Mouse (Mus musculus): ENCODE results near the gene Hdac10. TPM values are rescaled to one million over a fixed set of nuclear protein-coding genes. Genes with fewer than 3 reads are reported as not detected.
A peak's percentile ranks its signal among the peaks of the same experiment; 100 is the strongest.

Gene Hdac10
- polyA plus RNA-seq, 1 experiment from 2014 or later = 15.5 TPM

- no peak overlapping the region for H3K9ac ChIP-seq (ENCODE audit: low read depth, low read length)
- H3K9me3 ChIP-seq (ENCODE audit: control insufficient read depth, low read length) = no peaks in the 10 kb centered on the region
- H3K36me3 ChIP-seq (ENCODE audit: control insufficient read depth, insufficient read depth, low read length) = peaks cover 41% of the 10 kb centered on the region
- ATAC-seq (ENCODE audit: low read depth) (no peak), DNase-seq (ENCODE audit: low spot score) (no peak)
- H3K27ac ChIP-seq (replicated peaks; ENCODE audit: low read depth, low read length) = no peak overlapping the region
- H3K4me3 ChIP-seq (ENCODE audit: low read depth, low read length) = no peak overlapping the region
- H3K27me3 ChIP-seq (replicated peaks; ENCODE audit: control insufficient read depth, insufficient read depth, low read length) = peaks cover 19% of the 10 kb centered on the region
- peaks cover 14% of the 10 kb centered on the region for H3K4me1 ChIP-seq (ENCODE audit: control insufficient read depth, insufficient read depth, low read length)
- H3K4me2 ChIP-seq (ENCODE audit: low read depth, low read length) = no peak overlapping the region
Measured at GRCm38 (mm10) chr15:89152312-89152711, 23.8 kb upstream of the Hdac10 start.

GRCm38 (mm10) chr15:89150041-89150390, 21.5 kb upstream of the Hdac10 start:
- Histone ChIP-seq H3K27ac (replicated peaks; ENCODE audit: low read depth, low read length) (no peak overlapping the region; the same call in 1 of the 2 replicates), H3K4me1 (ENCODE audit: control insufficient read depth, insufficient read depth, low read length) (peaks cover 20% of the 10 kb centered on the region), H3K27me3 (replicated peaks; ENCODE audit: control insufficient read depth, insufficient read depth, low read length) (peaks cover 36% of the 10 kb centered on the region), H3K4me3 (ENCODE audit: low read depth, low read length) (peak overlapping the region; percentile 70), H3K9ac (ENCODE audit: low read depth, low read length) (peak overlapping the region; percentile 74; the same call in 1 of the 2 replicates), H3K9me3 (ENCODE audit: control insufficient read depth, low read length) (no peaks in the 10 kb centered on the region), H3K36me3 (ENCODE audit: control insufficient read depth, insufficient read depth, low read length) (peaks cover 18% of the 10 kb centered on the region), H3K4me2 (ENCODE audit: low read depth, low read length) (peak overlapping the region; percentile 95)
- ATAC-seq (ENCODE audit: low read depth) (no peak), DNase-seq (ENCODE audit: low spot score) (peak; percentile 67)
- WGBS = 0% methylated on average over 11 of the region's 13 CpGs

- Histone ChIP-seq H3K27me3 (replicated peaks; ENCODE audit: control insufficient read depth, insufficient read depth, low read length) (peaks cover 36% of the 10 kb centered on the region), H3K27ac (replicated peaks; ENCODE audit: low read depth, low read length) (peak within 1 kb of the TSS; percentile 39; the same call in 1 of the 2 replicates), H3K4me2 (ENCODE audit: low read depth, low read length) (peak within 1 kb of the TSS; percentile 95), H3K4me3 (ENCODE audit: low read depth, low read length) (peak within 1 kb of the TSS; percentile 70), H3K4me1 (ENCODE audit: control insufficient read depth, insufficient read depth, low read length) (peaks cover 20% of the 10 kb centered on the region), H3K36me3 (ENCODE audit: control insufficient read depth, insufficient read depth, low read length) (peaks cover 12% of the 10 kb centered on the region), H3K9ac (ENCODE audit: low read depth, low read length) (peak within 1 kb of the TSS; percentile 74), H3K9me3 (ENCODE audit: control insufficient read depth, low read length) (no peaks in the 10 kb centered on the region)
- DNase-seq (ENCODE audit: low spot score) = peak; percentile 63
- peak; percentile 62 for ATAC-seq (ENCODE audit: low read depth)
- under 1% methylated on average over 35 of the region's 61 CpGs for WGBS
Measured at GRCm38 (mm10) chr15:89149271-89150040, 21.0 kb upstream of the Hdac10 start, which contains the start of gene Mapk11. Gene Mapk11 (minus strand): TSS chr15:89149628.

GRCm38 (mm10) chr15:89148496-89149270, 20.2 kb upstream of the Hdac10 start:
- 8% methylated on average over 23 of the region's 25 CpGs for WGBS
- H3K4me3 ChIP-seq (ENCODE audit: low read depth, low read length) = peak overlapping the region; percentile 70
- DNase-seq (ENCODE audit: low spot score) (no peak), ATAC-seq (ENCODE audit: low read depth) (no peak)
- H3K9ac ChIP-seq (ENCODE audit: low read depth, low read length) = peak overlapping the region; percentile 74
- H3K9me3 ChIP-seq (ENCODE audit: control insufficient read depth, low read length) = no peaks in the 10 kb centered on the region
- H3K36me3 ChIP-seq (ENCODE audit: control insufficient read depth, insufficient read depth, low read length) = peaks cover 4% of the 10 kb centered on the region; the same call in 1 of the 2 replicates
- peak overlapping the region; percentile 95 for H3K4me2 ChIP-seq (ENCODE audit: low read depth, low read length)
- peaks cover 20% of the 10 kb centered on the region for H3K4me1 ChIP-seq (ENCODE audit: control insufficient read depth, insufficient read depth, low read length)
- peaks cover 36% of the 10 kb centered on the region for H3K27me3 ChIP-seq (replicated peaks; ENCODE audit: control insufficient read depth, insufficient read depth, low read length)
- 0 out of 2 replicates have a peak overlapping the region, but pooled peaks have one; percentile 39 for H3K27ac ChIP-seq (replicated peaks; ENCODE audit: low read depth, low read length)

GRCm38 (mm10) chr15:89147895-89148294, 19.4 kb upstream of the Hdac10 start:
- 63% methylated on average over 4 of the region's 4 CpGs for WGBS
- Histone ChIP-seq H3K4me3 (ENCODE audit: low read depth, low read length) (peak overlapping the region; percentile 70), H3K4me1 (ENCODE audit: control insufficient read depth, insufficient read depth, low read length) (peaks cover 20% of the 10 kb centered on the region), H3K36me3 (ENCODE audit: control insufficient read depth, insufficient read depth, low read length) (no peaks in the 10 kb centered on the region), H3K4me2 (ENCODE audit: low read depth, low read length) (peak overlapping the region; percentile 95), H3K9ac (ENCODE audit: low read depth, low read length) (no peak overlapping the region), H3K27ac (replicated peaks; ENCODE audit: low read depth, low read length) (no peak overlapping the region), H3K9me3 (ENCODE audit: control insufficient read depth, low read length) (no peaks in the 10 kb centered on the region), H3K27me3 (replicated peaks; ENCODE audit: control insufficient read depth, insufficient read depth, low read length) (peaks cover 37% of the 10 kb centered on the region)
- DNase-seq (ENCODE audit: low spot score) = no peak
- no peak for ATAC-seq (ENCODE audit: low read depth)

- H3K9me3 ChIP-seq (ENCODE audit: control insufficient read depth, low read length) = no peaks in the 10 kb centered on the region
- no peak for ATAC-seq (ENCODE audit: low read depth)
- H3K4me3 ChIP-seq (ENCODE audit: low read depth, low read length) = peak overlapping the region; percentile 30
- H3K9ac ChIP-seq (ENCODE audit: low read depth, low read length) = no peak overlapping the region
- H3K27me3 ChIP-seq (replicated peaks; ENCODE audit: control insufficient read depth, insufficient read depth, low read length) = peaks cover 40% of the 10 kb centered on the region
- no peak overlapping the region for H3K27ac ChIP-seq (replicated peaks; ENCODE audit: low read depth, low read length)
- H3K4me1 ChIP-seq (ENCODE audit: control insufficient read depth, insufficient read depth, low read length) = peaks cover 20% of the 10 kb centered on the region
- no peak for DNase-seq (ENCODE audit: low spot score)
- peak overlapping the region; percentile 95 for H3K4me2 ChIP-seq (ENCODE audit: low read depth, low read length)
- no peaks in the 10 kb centered on the region for H3K36me3 ChIP-seq (ENCODE audit: control insufficient read depth, insufficient read depth, low read length)
- WGBS = 20% methylated on average over 10 of the region's 10 CpGs
Measured at GRCm38 (mm10) chr15:89147456-89147855, 19.0 kb upstream of the Hdac10 start.

- Histone ChIP-seq H3K9ac (ENCODE audit: low read depth, low read length) (peak overlapping the region; percentile 56), H3K4me3 (ENCODE audit: low read depth, low read length) (peak overlapping the region; percentile 30), H3K9me3 (ENCODE audit: control insufficient read depth, low read length) (no peaks in the 10 kb centered on the region), H3K4me1 (ENCODE audit: control insufficient read depth, insufficient read depth, low read length) (peaks cover 20% of the 10 kb centered on the region), H3K27ac (replicated peaks; ENCODE audit: low read depth, low read length) (no peak overlapping the region; the same call in 1 of the 2 replicates), H3K27me3 (replicated peaks; ENCODE audit: control insufficient read depth, insufficient read depth, low read length) (peaks cover 45% of the 10 kb centered on the region), H3K4me2 (ENCODE audit: low read depth, low read length) (peak overlapping the region; percentile 95), H3K36me3 (ENCODE audit: control insufficient read depth, insufficient read depth, low read length) (no peaks in the 10 kb centered on the region)
- no peak for ATAC-seq (ENCODE audit: low read depth)
- peak; percentile 38 for DNase-seq (ENCODE audit: low spot score)
- 8% methylated on average over 12 of the region's 16 CpGs for WGBS
Measured at GRCm38 (mm10) chr15:89147024-89147423, 18.5 kb upstream of the Hdac10 start.

- no peaks in the 10 kb centered on the region for H3K9me3 ChIP-seq (ENCODE audit: control insufficient read depth, low read length)
- peak overlapping the region; percentile 30 for H3K4me3 ChIP-seq (ENCODE audit: low read depth, low read length)
- peak; percentile 30; the same call in 1 of the 2 replicates for ATAC-seq (ENCODE audit: low read depth)
- H3K9ac ChIP-seq (ENCODE audit: low read depth, low read length) = peak overlapping the region; percentile 56
- H3K27me3 ChIP-seq (replicated peaks; ENCODE audit: control insufficient read depth, insufficient read depth, low read length) = peaks cover 50% of the 10 kb centered on the region
- H3K4me2 ChIP-seq (ENCODE audit: low read depth, low read length) = peak overlapping the region; percentile 95
- H3K36me3 ChIP-seq (ENCODE audit: control insufficient read depth, insufficient read depth, low read length) = no peaks in the 10 kb centered on the region
- 1% methylated on average over 19 of the region's 27 CpGs for WGBS
- H3K4me1 ChIP-seq (ENCODE audit: control insufficient read depth, insufficient read depth, low read length) = peaks cover 20% of the 10 kb centered on the region
- H3K27ac ChIP-seq (replicated peaks; ENCODE audit: low read depth, low read length) = no peak overlapping the region; the same call in 1 of the 2 replicates
- DNase-seq (ENCODE audit: low spot score) = peak; percentile 49
Measured at GRCm38 (mm10) chr15:89146537-89146936, 18.0 kb upstream of the Hdac10 start.

All from embryonic facial prominence, embryonic 14.5 days (tissue).